Mouse (Mus musculus): ENCODE results near the gene Asb18.
A peak's percentile ranks its signal among the peaks of the same experiment; 100 is the strongest.

The Asb18 gene

DNA sequence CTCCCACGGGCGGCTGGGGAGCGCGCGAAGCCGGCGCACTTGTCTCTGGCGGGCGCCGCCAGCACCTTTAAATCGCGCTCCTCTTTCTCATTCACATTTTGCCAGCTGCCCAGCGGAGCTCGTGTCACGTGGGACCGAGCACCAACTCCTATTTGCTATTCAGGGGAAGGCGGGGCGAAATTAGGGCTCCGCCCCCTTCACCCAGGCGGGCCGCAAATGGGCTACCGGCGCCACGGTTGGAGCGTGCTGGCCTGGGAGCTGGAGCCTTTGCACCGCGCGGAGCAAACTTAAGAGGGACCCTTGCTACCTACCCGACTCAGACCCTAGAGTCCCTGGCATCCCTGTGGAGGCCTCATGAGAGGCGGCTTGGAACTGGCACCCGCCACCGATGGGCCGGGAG, 83.3 kb downstream of the Asb18 start, which contains the start of gene Gbx2:
Gene Gbx2, minus strand, starts transcription at position 60 of the 400 bp plus-strand sequence.
- peak; percentile 24 to 30 for DNase-seq

- no peak for DNase-seq
These were observed 83.9 kb downstream of the Asb18 start for GRCm38 (mm10) chr1:89930551-89930950.

- no peak for DNase-seq
These were observed 84.6 kb downstream of the Asb18 start for GRCm38 (mm10) chr1:89929721-89930505.

DNA sequence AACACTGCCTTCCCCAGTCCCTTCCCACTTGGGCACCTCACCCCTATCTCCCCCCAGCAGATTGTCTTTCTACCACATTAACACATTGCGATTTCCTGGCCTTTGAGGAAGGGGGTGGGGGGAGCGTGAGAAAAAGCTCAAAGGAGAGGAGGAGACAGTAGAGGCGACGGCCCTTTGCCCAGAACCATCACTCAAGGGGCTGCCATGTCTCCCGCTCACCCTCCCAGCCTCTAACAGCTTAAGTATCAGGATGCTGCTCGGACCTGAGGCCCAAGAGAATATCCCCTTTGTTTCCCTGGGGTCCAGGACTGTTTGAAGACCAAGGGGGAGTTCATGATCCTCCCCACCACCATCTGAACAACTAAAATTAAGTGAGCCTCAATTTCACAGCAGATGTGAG, 85.3 kb downstream of the Asb18 start:
- no peak for DNase-seq

DNA sequence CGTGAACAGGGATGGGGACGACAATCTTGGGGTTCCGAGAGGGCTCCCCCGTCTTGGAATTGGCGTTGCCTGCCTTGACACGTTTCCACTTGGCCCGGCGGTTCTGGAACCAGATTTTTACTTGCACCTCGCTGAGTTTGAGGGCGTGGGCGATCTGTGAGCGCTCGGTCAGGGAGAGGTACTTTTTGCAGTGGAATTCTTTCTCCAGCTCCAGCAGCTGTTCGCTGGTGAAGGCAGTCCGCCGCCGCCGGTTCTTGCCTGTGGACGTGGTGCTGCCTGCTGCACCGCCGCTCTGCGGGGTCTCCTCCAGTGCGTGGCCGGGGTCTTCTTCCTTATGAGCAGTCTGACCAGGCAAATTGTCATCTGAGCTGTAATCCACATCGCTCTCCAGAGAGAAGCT, 85.8 kb downstream of the Asb18 start:
- no peak for DNase-seq

DNA sequence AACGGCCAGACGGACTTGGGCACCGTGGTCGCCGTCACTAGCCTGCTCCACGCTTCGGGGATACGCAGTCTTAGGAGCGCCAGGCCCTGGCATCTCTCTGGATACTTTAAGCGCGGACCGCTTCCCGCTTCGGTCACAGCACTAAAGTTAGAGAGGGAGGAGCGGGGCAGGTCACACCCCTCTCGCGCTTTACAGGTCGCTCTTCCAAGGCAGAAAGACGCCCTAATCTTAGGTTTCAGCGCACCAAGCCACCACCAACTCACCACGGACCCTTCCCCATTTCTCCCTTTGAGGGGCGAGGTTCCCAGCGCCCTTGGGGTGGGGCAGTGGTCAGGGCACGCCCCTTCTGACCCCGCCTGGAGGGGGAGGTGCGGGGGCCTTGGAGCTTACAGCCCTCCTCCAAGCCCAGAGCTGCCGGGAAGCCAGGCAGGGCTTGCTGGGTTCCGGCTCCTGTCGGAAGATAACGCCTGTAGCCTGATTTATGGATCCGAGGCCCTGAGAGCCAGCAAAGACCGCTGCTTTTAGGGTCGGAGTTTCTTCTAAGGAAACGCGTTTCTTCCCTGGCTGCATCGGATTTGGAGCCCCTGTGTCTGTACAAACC, 87.3 kb downstream of the Asb18 start:
- no peak for DNase-seq

DNA sequence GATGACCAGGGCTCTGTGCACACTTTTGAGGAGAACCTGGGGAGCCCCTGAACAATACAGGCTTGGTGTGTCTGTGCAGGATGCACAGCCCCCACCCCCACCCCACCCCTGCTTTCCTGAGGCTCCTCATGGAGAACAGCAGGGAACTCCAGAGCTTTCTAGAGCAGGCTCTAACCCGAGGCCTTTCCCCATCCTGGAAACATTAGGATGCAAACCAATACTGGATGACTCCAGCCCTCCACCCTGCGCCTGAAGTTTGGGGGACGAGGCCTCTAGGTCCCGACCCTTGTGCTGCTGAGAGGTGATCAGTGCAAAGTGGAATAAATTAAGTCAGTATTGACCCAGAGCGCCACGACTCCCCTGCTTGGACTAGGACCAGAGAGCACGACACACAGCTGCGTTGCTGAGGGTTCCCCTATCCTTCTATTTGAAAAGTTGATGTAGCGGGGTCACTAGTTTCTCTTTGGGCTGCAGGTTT, 87.8 kb downstream of the Asb18 start:
- no peak for DNase-seq

DNA sequence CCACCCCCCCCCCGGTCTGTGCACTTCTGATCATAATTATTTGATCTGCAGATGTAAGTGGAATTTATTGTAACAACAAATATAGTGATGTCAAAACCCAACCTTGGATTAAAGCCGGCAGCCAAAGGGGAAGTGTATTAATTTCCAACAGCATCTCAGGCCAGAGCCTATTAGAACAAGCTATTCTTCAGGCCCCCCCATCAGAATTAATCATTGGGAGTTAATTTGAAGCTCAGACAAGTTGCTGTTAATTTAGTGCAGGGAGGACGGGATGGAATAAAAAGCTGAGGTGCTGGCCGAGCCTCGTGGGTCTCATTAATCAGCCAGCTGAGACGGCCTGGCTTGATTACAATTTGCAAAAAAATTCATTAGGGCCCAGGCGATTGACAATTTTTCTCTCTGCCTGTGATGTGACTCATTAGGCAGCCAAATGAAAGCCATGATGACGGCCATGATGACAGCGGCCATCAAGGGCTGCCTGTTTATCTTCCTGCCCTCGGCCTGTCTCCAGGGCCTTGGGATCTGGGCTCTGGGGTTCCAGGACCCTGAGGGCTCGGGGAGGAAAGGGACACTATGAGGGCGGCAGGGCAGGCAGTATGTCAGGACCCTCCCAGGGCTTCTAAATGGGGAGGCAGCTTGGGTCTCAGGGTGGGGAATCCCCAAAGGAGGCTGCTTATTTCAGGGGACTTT, 88.8 kb downstream of the Asb18 start:
- no peak for DNase-seq

- no peak for DNase-seq
These were observed 90.8 kb downstream of the Asb18 start for GRCm38 (mm10) chr1:89923642-89924020.

DNA sequence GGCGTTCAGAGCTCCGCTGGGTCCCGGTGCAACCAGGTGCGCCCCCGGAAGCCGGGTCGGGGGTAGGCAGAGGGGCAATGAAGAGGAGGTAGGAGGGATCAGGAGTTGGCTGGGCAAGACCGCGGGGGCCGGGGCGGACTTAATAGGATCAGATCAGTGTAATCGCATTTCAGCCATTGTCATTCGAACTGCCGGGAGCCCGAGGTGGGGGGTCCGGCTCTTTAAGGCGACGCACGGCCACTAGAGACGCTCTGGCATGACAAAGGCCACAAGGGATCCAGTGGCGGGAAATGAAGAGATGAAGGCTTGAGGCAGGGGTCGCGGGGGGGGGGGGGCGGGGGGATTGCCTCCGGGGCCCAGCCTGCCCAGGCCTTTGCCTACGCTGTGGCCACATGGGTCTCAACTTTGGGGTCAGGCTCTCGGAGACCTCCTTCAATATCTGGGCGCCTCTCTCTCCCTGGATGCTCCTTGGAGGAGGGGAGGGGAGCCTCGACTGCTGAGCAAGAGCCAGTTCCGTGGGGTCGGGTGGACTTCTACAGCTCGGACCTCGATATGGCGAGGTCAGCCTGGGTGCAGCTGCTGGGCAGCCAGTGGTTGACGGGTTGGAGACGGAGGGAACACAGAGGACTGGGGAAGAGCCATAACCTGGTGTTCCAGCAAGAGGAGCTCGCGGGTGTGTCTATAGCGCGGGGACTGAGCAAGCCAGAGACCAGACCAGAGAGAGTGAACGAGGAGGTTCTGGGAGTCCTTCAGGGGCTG, 91.4 kb downstream of the Asb18 start:
- DNase-seq = no peak

DNA sequence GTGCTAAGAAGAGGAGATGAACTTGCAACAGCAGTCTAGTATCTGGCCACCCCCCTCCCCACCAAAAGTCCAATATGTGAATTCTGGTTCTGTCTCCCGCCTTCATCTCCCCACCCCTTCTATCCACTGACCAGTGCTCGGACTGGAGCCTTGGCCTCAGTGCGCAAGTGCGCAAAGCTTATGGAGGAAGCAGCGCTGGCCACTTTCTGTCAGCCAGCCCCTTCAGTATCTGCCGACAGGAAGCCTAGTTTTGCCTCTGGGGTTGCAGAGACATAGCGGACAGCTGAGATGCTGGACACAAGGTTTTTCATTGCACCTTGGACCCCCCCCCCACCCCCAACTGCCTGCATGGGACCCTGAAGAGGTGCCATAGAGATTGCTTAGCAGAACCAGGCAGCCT, 92.2 kb downstream of the Asb18 start:
- no peak for DNase-seq

DNA sequence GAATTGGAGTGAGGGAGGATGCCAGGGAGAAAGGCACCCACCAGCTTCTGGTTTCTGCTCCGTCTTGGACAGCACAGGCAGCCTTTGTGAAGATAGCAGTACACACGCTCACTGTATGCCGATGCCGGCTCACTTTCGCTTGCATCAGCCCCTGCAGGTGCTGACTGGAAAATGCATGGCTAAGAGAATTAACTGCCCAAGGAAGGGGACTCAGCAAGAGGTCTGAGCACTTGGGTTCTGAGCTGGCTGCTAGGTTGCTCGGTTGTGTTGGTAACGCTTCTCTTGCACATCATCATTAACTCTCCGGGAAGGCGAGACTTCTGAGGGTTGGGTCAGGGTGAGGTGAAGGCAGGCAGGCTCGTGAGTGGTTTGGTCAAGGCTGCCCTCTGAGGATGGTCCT, 92.7 kb downstream of the Asb18 start:
- no peak for DNase-seq

- DNase-seq = no peak
These were observed 95.3 kb downstream of the Asb18 start for GRCm38 (mm10) chr1:89919206-89919605.

DNA sequence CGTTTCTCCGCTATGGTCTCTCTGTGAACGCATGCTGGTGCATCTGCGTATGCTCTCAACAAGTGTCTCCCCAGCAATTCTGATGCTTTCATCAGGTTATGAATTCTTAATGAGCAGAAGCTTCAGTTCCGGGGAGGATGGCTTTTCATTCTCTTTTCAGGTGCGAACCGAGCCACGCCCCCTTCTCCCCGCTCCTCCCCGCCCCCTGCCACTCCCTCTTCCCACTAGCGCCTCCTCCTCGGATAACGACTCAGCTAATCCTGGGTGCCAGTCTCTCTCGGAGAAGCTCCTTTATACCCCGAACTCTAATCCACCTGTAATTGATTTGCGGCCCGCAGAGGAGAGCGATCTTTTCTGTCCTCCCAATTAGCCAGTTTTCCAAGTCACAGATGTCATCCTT, 96.4 kb downstream of the Asb18 start:
- DNase-seq = no peak

DNA sequence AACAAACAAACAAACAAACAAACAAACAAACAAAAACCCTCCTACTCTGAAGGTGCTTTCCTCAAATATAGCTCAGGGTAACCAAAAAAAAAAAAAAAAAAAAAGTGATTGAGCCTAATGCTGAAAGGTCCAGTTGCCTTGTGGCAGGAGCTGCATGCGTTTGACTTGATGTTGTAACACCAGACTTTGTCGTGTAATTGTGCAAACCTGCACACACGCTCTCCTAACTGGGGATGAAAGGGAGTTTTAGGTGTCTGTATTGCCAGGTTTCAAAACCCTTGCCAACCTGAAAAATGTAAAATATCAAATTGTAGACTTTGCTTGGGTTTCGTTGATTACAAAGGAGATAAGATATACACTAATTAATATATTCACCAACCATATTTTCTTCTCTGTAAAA, 100.9 kb downstream of the Asb18 start:
- no peak for DNase-seq

DNA sequence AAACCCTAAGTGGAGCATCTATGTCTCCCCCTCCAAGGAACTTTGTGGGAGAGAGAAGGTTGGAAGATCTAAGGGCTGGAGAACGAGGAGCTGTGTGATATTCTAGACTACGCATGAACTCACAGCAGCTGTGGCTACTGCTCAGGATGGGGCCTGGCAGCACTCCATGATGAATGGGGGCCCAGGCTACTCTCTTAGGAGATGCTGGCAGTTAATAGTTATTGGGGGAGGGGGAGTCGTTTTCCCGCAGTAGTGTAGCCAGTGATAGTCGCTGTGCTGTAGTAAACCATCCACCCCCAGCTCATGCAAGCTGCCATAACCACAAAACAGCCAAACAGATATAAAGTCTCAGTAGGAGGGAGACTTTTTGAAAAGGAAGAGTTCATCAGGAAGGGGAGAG, 102.1 kb downstream of the Asb18 start:
- no peak for DNase-seq

GRCm38 (mm10) chr1:89909796-89910195, 104.7 kb downstream of the Asb18 start:
- no peak for DNase-seq

GRCm38 (mm10) chr1:89902641-89903040, 111.8 kb downstream of the Asb18 start:
- DNase-seq = no peak

- no peak for DNase-seq
These were observed 112.2 kb downstream of the Asb18 start for GRCm38 (mm10) chr1:89902236-89902635.

- DNase-seq = no peak
These were observed 113.1 kb downstream of the Asb18 start for GRCm38 (mm10) chr1:89901381-89901780.

Measured in lung, adult 18-20 months (tissue).